Mouse (Mus musculus): ENCODE results near the gene Mttp. TPM values are rescaled to one million over a fixed set of nuclear protein-coding genes. Genes with fewer than 3 reads are reported as not detected.
A peak's percentile ranks its signal among the peaks of the same experiment; 100 is the strongest.
"Not testable (repeated sequence)": the region's sequence is repeated elsewhere in the genome, so short reads cannot be mapped to it uniquely, and the experiment has no call there.

Mttp gene
- 1 to 10 TPM; 1.6 to 1.7 TPM for total RNA-seq (2021)
- long read RNA-seq, experiment 1, partial matches to known transcripts: 0 of 2 reads
- long read RNA-seq, experiment 1, other reads (novel, unspliced or antisense): 2 of 2 reads
- long read RNA-seq, experiment 2, partial matches to known transcripts: 0 of 3 reads
- long read RNA-seq, experiment 2, other reads (novel, unspliced or antisense): 3 of 3 reads

DNA sequence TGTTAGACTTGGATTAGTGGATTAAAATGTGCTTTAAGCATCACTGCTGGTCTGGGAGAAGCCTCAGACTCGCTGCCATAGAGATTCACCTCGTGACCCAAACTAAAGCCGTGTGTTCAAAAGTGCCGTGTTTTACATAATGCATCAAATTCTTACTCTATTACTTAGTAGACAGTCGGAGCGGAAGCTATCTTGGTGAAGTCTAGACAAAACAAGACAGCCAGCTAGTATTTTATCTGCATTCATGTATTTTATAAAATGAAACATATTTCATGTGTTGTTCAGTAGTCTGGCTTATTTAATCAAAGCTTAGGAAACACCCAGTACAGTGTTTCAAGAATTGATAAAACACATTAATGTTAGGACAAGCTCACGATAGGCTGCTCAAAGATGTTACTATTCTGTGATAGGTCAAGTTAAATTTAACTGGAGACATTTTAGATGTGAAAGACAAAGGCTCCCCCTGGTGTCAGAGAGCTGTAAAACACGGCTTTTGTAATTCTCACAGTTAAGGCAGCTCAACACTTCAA, at the start of gene Mttp:
Gene Mttp, minus strand, starts transcription at position 327 of the 530 bp plus-strand sequence.
- DNase-seq (ENCODE audit: low spot score): peak; percentile 88

DNA sequence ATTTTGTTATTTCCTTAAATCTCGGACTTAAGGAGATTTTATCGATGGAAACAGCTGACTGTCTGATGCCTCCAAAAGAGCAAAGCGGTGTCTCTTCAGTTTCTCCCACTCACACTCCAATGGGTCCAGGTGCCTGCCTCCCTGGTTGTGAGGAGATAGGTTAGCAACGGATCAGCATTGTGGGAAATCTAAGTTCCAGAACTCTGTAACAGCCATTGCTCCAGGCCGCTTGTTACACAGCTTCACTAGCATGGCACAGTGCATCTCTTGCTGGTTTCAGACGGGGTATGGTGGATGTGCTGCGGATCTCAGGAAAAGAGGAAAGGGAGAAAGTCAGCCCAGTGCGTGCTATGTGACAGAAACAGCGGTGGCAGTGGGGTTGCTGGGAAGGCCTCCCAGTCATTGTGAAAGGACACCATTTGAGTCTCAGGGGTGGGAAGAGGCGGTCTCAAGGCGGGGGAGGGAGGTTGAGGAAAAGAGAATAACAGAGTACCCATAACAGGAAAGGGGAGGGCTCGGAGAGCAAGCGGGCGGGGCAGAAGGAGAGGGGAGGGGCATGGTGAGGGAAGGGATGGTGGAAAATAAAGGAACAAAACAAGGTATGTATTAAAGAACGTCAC, 49.0 kb upstream of the Mttp start, which contains the start of gene 4930579F01Rik:
Gene 4930579F01Rik, minus strand, starts transcription at position 143 of the 620 bp plus-strand sequence.
- DNase-seq (ENCODE audit: low spot score): no peak

DNA sequence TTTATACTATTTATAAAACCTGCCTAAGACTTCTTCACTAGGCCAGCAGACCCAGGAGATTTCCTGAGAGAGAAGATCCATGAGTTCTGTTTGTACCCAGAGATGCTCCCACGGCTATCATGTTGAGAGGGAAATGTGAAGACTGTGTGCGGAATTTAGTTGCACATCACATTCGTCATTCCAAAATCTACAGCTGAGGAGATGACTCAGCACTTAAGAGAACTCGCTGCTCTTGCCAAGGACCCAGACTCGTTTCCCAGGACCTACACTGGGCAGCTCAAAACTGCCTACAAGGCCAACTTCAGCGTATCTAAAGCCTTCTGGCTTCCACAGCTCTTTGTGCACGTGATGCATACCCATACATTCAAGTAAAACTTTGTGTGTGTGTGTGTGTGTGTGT, 47.5 kb upstream of the Mttp start:
- no peak for DNase-seq (ENCODE audit: low spot score)

DNA sequence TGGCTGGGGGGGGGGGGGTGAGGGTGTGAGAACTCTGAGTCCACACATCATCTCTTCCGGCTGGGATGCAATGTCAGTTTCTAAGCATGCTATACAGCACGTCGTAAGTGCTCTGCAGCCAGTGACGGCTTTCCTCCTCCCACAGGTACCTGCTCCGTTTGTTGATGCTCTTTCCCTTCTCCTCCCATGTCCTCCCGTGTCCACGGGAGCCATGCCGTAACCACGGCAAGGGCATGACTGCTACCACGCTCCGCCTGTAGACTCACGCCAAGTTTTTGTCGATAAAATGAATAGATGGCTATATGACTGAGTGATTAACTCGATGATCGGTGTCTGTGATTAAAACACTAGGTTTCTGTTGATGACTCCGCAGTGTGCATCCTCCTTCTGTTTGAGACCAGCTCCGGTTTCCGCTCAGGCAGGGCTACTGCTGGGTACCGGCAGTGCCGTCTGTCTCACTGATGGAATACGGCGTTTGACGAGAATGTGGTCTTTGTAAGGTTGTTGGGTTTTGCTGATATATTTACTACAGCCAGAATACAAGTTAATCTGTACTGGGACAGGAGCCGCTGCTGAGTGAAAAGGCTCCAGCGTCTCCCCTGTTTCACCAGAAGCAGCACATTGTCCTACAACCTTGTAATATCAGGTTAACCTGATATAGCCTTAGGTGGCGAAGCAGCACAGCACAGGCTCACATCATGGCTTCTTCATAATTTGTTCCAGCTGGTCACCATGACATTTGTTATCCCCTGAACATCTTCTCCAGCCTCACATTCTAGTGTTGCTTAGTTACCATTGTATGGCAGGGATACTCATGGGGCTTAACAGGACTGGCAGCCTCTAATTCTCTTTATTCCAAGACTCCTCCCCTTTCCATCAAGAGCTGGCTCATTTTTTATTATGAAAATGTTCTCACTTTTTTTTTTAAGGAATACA, 41.5 kb upstream of the Mttp start:
- no peak for DNase-seq (ENCODE audit: low spot score)

DNA sequence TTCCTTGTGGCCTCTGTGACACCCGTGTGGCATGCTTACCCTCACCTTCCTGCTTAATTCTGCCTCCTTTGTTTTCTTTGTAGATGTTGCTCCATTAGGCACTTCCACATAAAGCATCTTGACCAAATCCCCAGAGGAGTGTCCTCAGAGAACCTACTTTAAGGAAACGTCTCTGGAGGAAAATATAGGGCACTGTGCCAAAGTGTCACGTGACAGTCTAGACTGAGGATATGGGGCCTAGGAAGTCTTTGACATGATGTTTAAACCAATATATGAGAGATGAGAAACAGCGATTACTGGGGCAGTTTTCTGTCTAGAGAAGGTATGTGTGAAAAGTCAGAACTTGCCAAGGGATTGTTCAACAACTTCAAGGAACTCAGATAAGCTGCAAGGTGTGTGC, 40.5 kb upstream of the Mttp start:
- DNase-seq (ENCODE audit: low spot score): no peak

DNA sequence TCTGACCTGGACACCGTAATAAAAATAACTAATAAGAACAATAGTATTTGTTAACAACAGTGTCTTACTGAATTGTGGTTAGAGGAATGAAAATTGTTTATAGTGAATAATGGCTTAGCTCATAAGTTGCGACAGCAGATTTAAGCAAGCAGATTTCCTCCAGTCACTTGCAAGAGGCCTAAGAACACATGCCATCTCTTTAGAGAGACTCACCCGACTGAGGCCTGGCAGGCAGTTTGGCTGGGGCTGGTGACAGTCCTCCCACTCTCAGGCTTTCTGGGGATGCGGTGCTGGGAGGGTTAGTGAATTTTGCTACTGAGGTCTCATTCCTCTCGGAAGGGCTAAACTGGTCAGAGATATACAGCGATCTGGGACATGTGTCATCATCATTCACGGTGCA, 38.6 kb upstream of the Mttp start:
- DNase-seq (ENCODE audit: low spot score): no peak

DNA sequence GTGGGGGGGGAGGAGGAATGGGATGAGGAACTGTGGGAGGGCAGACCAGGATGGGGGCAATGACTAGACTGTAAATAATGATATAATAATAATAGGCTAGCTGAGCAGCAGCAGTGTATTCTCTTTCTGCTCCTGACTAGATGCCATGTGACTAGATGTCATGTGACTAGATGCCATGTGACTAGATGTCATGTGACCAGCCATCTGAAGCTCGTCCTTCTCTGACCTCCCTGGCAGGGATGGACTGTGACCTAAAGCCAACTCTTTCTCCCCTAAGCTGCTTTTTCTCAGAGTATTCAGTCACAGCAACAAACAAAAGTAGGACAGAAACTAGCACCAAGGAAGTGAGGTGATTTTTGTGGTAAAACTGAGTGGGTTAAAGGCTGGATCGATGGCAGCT, 37.3 kb upstream of the Mttp start:
- no peak for DNase-seq (ENCODE audit: low spot score)

DNA sequence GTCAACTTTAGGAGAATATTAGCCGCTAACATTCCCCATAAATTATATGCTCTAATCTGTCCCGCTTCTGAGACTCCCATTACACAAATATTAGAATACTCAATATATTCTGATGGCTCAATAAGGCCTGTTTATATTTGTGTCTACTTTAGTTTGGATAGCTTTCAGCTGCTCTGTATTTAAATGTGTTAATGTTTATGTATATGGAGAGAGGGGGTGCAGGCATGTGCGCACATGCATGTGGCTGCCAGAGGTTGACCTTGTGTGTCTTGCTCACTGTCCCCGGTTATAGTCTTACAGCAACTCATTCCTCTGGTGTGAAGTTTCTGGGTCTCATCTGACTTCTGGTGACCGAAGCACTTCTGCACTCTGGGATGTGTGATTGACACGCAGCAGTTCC, 30.8 kb upstream of the Mttp start:
- no peak for DNase-seq (ENCODE audit: low spot score)

DNA sequence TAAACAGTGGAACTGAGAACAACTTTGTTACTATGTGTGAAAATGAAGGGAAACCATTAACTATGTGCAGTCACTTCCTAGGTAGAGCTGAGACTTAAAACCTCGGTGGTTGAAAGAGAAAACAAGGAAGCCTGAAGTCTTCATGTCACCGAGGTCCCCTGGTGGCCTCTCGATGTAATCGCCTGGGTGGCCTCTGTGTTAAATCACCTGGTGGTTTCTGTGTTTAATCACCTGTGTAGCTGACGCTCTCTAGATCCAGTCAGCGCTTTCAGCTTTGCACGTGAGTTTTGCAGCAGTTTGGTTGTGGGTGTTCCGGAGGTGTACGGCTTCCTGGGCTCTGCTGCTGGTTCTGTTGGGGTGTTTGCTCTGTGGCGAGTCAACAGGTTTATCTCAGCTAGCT, 28.5 kb upstream of the Mttp start:
- DNase-seq (ENCODE audit: low spot score): no peak

DNA sequence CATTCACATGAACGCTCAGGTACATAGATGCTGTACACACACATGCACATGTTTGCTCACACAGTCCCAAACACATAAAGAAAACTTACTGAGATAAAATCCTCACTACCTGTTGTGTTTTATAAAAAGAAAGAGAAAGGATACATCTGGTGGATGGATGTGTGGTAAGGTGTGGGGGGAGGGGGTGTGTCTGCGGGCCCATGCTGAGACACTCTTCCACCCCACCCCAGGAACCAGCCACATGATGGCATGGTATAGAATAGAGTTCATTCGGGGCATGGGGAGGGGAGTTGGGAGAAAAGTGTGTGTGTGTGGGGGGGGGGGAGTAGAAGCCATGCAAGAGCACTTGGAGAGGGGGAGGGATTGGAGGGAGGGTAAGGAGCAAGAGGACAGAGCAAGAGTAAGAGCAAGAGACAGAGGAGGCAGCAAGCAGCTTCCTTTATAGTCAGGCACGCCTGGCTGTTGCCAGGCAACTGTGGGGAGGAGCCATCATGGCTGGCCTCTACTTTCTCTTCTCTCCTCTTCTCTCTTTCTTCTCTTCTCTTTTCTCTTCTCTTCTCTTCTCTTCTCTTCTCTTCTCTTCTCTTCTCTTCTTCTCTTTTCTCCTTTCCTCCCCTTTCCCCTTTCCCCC, 17.9 kb upstream of the Mttp start:
- DNase-seq (ENCODE audit: low spot score): no peak

DNA sequence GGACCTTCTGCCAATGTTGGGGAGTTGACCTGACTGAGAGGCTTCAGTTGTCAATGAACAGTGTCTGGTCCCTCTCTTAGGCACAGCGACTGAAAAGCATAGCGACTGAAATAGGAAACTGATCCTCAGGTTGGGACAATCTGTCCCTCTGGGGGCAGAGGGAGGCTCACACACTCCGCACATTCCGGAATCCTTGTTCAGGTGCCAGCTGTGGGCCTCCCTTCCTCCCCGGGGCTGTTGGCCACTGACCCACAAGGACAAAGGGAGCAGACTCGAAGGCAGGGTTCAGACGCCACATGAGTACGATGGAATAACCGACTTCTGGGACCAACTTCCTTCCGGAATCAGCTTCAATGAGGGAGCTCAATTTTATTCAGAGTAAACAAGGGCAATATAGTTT, 16.9 kb upstream of the Mttp start:
- peak; percentile 9 for DNase-seq (ENCODE audit: low spot score)

DNA sequence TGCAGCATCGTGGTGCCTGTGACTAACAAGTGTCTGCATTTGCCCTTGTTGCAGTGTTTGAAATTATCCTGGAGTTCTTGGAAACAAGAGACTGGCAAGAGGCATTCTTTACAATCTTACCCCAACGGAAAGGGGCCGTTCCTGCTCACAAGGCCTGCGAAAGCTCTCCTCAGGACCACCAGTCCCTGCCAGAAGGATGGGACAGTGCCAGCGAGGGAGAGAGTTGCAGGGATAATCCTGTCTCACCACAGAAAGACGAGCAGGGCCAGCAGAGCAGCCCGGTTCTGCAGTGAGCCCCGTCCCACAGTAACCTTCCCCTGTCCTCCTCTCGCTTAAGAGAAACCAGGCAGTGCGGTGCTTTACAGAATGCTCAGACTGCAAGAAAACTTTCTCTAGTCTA, 11.9 kb upstream of the Mttp start:
- DNase-seq (ENCODE audit: low spot score): peak; percentile 20

DNA sequence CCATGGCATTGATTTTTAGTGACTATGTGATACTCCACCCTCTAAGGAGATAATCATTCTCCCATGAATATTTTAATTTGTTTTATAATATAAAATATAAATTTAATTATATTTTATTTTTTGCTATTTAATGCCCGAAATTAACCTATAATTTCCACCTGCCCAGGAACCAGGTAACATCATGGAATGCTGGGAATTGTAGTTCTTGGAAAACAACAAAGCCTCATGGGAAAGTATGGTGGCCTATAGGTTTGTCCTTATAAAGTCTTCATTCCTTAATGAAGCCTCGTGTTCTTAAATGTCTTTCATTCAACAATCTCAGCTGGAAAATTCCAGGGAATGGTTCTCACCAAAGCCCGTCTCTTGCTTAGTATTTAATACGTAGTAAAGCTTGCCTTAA, 10.3 kb upstream of the Mttp start:
- no peak for DNase-seq (ENCODE audit: low spot score)

DNA sequence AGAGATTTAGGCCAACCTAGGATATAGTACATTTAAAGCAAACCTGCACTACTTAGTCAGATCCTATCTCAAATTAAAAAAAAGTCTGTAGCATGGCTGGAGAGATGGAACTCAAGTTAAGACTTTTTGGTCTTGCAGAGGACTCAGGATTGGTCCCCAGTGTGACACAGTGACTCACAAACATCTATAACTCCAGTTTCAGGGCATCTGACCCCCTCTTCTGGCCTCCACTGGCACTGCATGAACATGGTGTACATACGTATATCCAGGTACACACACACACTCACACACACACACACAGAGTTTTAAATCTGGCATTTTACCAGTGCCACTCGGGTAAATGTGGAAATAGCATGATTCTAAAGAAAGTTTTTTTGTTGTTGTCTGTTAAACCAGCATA, 4.0 kb upstream of the Mttp start:
- no peak for DNase-seq (ENCODE audit: low spot score)

DNA sequence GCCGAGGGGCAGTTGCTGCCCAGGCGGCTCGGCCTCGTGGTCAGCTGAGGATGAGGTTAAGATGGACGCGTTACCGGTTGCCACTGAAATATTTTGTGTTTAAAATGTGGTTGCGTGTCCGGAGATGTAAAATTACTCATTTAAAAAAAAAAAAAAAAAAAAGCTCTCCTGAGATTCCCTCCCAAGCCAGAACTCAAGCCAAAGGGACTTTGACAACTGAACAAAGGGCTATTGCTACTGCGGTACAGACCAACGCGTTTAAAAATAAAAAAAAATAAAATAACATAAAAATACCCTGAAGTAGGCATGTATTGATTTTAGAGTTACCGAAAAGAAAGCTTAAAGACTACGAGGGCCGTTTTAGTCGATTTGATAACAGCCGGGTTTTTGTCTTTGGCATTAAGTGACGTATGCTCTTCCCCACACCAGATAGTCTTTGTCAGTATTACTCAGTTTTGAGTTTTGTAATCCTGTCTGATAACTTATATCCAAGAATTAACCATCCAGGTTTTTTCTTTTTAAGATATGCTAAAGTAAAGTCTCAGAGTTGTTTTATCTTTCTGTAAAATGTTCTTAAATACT, 617 bp downstream of the Mttp start:
- DNase-seq (ENCODE audit: low spot score): no peak

DNA sequence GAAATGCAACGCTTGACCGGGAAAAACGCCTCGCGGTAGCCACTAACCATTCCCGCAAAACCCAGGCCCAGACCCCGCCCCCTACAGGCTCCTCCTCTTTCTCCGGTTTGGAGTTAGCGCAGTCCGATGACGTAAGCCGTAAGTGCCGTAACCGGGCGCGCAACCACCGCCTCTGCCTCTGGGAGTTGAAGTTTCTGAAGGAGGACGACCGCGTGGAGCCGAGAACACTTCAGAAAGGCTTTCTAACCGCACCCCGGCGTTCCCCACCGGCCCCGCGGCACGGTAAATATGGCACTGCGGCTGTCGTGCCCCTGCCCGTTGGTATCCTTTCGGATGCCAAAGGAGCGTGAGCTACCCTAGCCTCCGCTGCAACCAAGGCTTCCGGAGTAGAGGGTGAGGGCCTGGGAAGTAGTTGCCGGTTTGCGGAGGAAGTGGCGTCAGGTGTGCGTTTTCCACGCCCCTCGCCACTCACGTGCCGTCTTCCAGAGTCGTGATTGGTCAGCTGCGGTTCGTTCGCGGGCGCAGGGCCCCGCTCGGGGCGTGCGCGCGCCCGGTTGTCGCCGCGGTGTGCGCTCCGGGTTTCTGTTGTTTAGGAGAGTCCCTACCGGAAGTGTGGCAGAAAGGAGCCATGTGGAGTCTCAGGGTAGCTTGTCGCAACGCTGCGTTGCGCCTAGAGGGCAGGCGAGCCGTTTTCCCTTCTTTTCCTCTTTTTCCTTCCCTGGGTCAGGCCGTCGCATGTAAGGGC, 1.3 kb downstream of the Mttp start, which contains the start of gene Trmt10a:
Gene Trmt10a, plus strand, starts transcription at position 134 of the 745 bp plus-strand sequence.
- DNase-seq (ENCODE audit: low spot score): peak; percentile 99

DNA sequence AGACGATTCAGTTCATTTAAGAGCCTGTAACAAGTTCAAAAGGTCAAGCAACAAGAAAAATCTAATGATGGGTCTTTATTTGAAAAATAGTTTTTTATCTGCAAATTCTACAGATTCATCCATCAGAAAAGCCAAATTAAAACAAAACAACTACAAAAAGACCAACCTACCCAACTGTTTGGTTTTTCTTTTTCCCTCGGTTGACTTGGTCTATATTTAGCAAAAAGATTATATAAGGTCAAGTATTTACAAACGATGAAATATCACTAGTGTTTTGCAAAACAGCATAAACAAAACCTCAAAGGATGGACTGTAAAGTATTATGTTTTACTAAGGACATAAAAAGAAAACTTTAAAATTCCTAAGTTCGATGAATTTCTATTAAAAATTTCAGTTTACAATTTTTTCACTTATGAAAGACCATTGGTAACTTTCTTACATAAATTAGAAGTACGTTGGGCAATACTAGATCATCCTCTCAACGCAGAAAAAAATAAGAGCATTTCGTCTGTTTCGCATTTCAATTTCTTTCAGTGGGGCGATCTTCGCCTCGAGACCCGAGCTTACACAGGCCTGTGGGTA, 1.9 kb downstream of the Mttp start:
- no peak for DNase-seq (ENCODE audit: low spot score)

DNA sequence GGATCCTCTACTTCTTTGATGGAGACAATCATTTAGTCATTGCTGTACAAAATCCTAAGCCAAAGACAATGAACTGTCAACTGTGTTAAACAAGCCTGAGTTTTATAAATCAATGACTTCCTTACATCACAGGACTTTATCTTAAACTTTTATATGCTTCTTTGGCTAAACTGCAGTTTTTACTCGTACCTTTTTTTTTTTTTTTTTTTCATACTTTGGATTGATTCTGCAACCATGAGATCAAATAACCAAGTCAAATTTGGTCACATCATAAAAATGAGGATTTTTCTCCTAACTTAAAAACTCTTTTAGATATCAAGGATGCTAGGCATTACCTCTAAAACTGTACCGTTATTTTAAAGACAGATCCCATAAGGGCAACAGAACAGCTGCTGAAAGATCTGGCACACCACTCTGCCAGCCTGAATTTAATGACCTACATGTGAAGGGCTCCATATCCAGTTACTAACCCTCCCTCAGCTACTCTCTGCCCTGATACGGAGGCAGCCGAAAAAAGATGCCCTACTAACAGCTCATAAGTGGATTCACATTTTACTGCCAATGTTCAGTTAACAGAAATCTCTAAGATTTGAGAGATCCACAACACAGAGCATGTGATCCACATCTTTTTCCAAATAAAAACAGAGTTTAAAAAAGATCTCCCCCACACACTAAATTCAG, 2.6 kb downstream of the Mttp start:
- peak; percentile 77 for DNase-seq (ENCODE audit: low spot score)

DNA sequence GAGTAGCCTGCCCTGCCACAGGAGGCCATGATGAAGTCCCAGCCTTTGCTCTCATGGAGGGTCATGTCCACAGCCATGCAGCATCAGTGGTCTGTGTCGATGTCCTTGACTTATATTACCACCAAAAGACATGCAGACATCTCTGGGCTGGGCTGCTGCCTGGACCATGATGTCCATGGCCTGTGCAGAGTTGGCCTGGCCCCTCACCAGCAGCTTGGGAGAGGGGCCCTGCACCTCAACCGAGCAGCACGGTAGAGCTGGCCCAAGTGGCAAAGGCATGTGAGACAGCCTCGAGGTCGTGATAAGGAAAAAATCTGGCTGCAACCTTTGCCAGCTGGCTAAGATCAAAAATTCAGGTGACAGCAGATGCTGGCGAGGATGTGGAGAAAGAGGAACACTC, 5.1 kb downstream of the Mttp start:
- DNase-seq (ENCODE audit: low spot score): no peak

DNA sequence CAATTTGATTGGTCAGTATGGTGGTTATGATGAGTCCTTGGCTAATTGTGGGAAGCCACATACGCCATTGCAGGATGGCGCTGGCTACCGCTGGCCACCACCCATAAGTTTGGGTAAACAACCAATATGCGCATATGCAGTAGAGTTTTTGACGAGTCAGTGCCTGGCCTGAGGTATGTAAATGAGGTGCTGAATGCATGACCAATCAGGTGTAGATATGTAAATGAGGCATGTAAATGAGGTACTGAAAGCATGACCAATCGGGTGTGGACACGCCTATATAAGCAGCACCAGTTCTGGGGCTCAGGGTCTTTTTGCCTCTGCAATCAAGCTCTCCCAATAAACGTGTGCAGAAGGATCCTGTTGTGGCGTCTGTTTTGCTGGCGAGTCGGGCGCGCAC, 6.6 kb downstream of the Mttp start:
- not testable (repeated sequence) for DNase-seq (ENCODE audit: low spot score)
